Mouse (Mus musculus): ENCODE measurements around the gene Kti12. TPM values are rescaled to one million over a fixed set of nuclear protein-coding genes. Genes with fewer than 3 reads are reported as not detected.
A peak's percentile ranks its signal among the peaks of the same experiment; 100 is the strongest.

Kti12 gene
- 29.0 and 31.2 TPM in 2 replicates for polyA plus RNA-seq (2015; fragmentation: Nextera tagmentation; extraction: Ambion mirVana)

- Histone ChIP-seq H3K9me3 (replicated peaks; ENCODE audit: control insufficient read depth, low read length) (no peaks in the 10 kb centered on the region), H3K36me3 (ENCODE audit: control insufficient read depth, insufficient read depth) (no peaks in the 10 kb centered on the region), H3K27ac (ENCODE audit: low read length) (peak within 1 kb of the TSS; percentile 83), H3K4me1 (ENCODE audit: control insufficient read depth, low read depth, low read length) (peaks cover 11% of the 10 kb centered on the region), H3K9ac (ENCODE audit: low read depth, low read length) (peak within 1 kb of the TSS; percentile 81), H3K4me3 (ENCODE audit: low read depth, low read length) (peak within 1 kb of the TSS; percentile 97), H3K27me3 (ENCODE audit: control insufficient read depth, insufficient read depth, low read depth, low read length) (no peaks in the 10 kb centered on the region), H3K4me2 (ENCODE audit: low read depth, low read length) (peak within 1 kb of the TSS; percentile 94)
- ATAC-seq (ENCODE audit: low read depth), result peak; percentile 83
- under 1% methylated on average over 77 of the region's 77 CpGs for WGBS (ENCODE audit: insufficient replicate concordance)
These were observed at the start of gene Kti12 for GRCm38 (mm10) chr4:108847715-108848504. Gene Kti12, plus strand, starts transcription at chr4:108847785.

DNA sequence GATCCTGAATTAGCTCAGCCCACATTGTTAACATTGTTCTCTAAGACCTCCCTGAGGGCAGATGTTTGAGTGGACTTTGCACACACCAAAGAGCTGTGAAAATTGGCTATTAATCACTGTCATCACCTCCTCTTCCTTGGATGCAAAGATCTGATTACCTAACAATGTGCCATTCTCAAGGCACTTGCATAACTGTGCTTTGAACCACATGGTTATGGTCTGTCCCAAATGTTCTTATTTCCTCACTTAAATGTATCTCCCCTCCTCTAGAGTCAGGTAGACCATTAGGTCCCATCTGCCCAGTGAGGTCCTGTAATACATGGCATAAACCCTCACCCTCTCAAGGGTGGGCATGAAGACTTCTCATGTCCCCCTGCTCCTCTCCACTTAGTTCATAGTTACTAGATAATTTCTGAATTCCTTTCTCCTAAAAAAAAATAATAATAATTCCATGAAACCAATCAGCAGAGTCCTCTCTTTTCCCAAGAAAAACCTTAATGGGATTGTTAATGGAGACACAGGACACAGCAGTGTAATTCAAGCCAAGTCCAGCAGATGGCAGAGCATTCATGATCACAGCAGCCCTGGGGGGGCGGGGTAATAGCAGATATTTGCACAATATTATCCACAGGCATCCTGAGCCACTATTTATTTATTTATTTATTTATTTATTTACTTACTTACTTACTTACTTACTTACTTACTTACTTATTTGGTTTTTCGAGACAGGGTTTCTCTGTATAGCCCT lies 49.3 kb upstream of the Kti12 start:
- H3K36me3 ChIP-seq (ENCODE audit: control insufficient read depth, insufficient read depth), result no peaks in the 10 kb centered on the region
- no peak for ATAC-seq (ENCODE audit: low read depth)

DNA sequence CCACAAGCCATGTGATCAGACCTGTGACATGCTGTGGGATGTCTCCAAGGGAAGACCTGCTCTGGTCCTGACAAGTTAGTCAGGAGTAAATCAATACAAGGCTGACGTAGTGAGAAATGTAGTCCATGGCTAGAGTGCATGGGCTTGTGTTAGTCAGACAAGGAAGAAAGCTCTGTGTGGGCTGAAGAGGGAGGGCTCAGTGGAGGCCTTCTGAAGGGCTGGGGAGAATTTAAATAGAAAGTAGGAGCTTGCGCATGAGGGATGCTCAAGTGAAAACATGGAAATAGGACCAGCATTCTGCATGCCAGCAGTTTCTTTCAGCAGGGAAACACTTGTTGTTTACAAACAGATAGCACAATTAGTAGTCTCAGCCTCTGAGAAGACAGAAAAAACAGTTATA lies 44.0 kb upstream of the Kti12 start:
- WGBS (ENCODE audit: insufficient replicate concordance), result 64% methylated on average over 2 of the region's 2 CpGs
- no peaks in the 10 kb centered on the region for H3K4me1 ChIP-seq (ENCODE audit: control insufficient read depth, low read depth, low read length)

More for the DNA sequence above, 49.3 kb upstream of the Kti12 start:
- no peaks in the 10 kb centered on the region for H3K27me3 ChIP-seq (ENCODE audit: control insufficient read depth, insufficient read depth, low read depth, low read length)
- H3K27ac ChIP-seq (ENCODE audit: low read length), result no peak overlapping the region
- no peaks in the 10 kb centered on the region for H3K4me1 ChIP-seq (ENCODE audit: control insufficient read depth, low read depth, low read length)
- no peak overlapping the region for H3K4me3 ChIP-seq (ENCODE audit: low read depth, low read length)
- H3K4me2 ChIP-seq (ENCODE audit: low read depth, low read length), result no peak overlapping the region
- no peak overlapping the region for H3K9ac ChIP-seq (ENCODE audit: low read depth, low read length)
- no peaks in the 10 kb centered on the region for H3K9me3 ChIP-seq (replicated peaks; ENCODE audit: control insufficient read depth, low read length)
- 24% methylated on average over 2 of the region's 2 CpGs for WGBS (ENCODE audit: insufficient replicate concordance)

DNA sequence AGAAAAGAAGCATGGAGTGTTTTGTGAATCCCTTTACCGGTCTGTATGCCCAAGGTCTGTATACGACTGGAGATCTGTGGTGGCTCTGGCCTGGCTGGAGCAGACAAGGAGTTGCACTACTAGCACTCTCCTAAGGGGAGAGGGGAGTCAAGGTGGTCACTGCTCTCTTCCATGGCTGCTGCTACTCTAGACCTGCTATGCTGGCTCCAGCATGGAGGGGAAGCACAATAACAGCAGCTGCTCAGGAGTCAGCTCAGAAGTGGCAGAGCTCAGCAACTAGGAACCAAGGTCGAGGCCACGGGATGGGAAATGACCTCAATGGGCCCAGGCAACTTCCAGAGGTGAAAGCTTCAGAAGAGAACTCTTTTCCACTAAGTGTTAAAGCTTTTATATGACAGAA lies 36.4 kb upstream of the Kti12 start:
- H3K36me3 ChIP-seq (ENCODE audit: control insufficient read depth, insufficient read depth), result peaks cover 6% of the 10 kb centered on the region; the same call in 1 of the 2 replicates
- H3K4me1 ChIP-seq (ENCODE audit: control insufficient read depth, low read depth, low read length), result no peaks in the 10 kb centered on the region
- no peak overlapping the region for H3K4me3 ChIP-seq (ENCODE audit: low read depth, low read length)
- H3K4me2 ChIP-seq (ENCODE audit: low read depth, low read length), result no peak overlapping the region
- no peaks in the 10 kb centered on the region for H3K27me3 ChIP-seq (ENCODE audit: control insufficient read depth, insufficient read depth, low read depth, low read length)
- 57% methylated on average over 4 of the region's 4 CpGs for WGBS (ENCODE audit: insufficient replicate concordance)
- ATAC-seq (ENCODE audit: low read depth), result no peak
- H3K9ac ChIP-seq (ENCODE audit: low read depth, low read length), result no peak overlapping the region
- no peak overlapping the region for H3K27ac ChIP-seq (ENCODE audit: low read length)
- no peaks in the 10 kb centered on the region for H3K9me3 ChIP-seq (replicated peaks; ENCODE audit: control insufficient read depth, low read length)

More for the DNA sequence above, 44.0 kb upstream of the Kti12 start:
- Histone ChIP-seq H3K9ac (ENCODE audit: low read depth, low read length) (no peak overlapping the region), H3K27me3 (ENCODE audit: control insufficient read depth, insufficient read depth, low read depth, low read length) (no peaks in the 10 kb centered on the region), H3K9me3 (replicated peaks; ENCODE audit: control insufficient read depth, low read length) (no peaks in the 10 kb centered on the region), H3K36me3 (ENCODE audit: control insufficient read depth, insufficient read depth) (no peaks in the 10 kb centered on the region), H3K4me2 (ENCODE audit: low read depth, low read length) (no peak overlapping the region), H3K4me3 (ENCODE audit: low read depth, low read length) (no peak overlapping the region), H3K27ac (ENCODE audit: low read length) (no peak overlapping the region)
- ATAC-seq (ENCODE audit: low read depth), result no peak

- H3K27ac ChIP-seq (ENCODE audit: low read length), result no peak overlapping the region
- no peak overlapping the region for H3K4me2 ChIP-seq (ENCODE audit: low read depth, low read length)
- WGBS (ENCODE audit: insufficient replicate concordance), result 64% methylated on average over 6 of the region's 6 CpGs
- no peak for ATAC-seq (ENCODE audit: low read depth)
- no peaks in the 10 kb centered on the region for H3K4me1 ChIP-seq (ENCODE audit: control insufficient read depth, low read depth, low read length)
- no peaks in the 10 kb centered on the region for H3K9me3 ChIP-seq (replicated peaks; ENCODE audit: control insufficient read depth, low read length)
- no peak overlapping the region for H3K9ac ChIP-seq (ENCODE audit: low read depth, low read length)
- H3K36me3 ChIP-seq (ENCODE audit: control insufficient read depth, insufficient read depth), result peaks cover 6% of the 10 kb centered on the region; the same call in 1 of the 2 replicates
- H3K27me3 ChIP-seq (ENCODE audit: control insufficient read depth, insufficient read depth, low read depth, low read length), result no peaks in the 10 kb centered on the region
- H3K4me3 ChIP-seq (ENCODE audit: low read depth, low read length), result no peak overlapping the region
These were observed 36.0 kb upstream of the Kti12 start for GRCm38 (mm10) chr4:108811550-108811949.

GRCm38 (mm10) chr4:108825677-108826076 lies 21.9 kb upstream of the Kti12 start:
- Histone ChIP-seq H3K4me2 (ENCODE audit: low read depth, low read length) (no peak overlapping the region), H3K9ac (ENCODE audit: low read depth, low read length) (no peak overlapping the region), H3K4me1 (ENCODE audit: control insufficient read depth, low read depth, low read length) (no peaks in the 10 kb centered on the region), H3K27me3 (ENCODE audit: control insufficient read depth, insufficient read depth, low read depth, low read length) (no peaks in the 10 kb centered on the region), H3K27ac (ENCODE audit: low read length) (no peak overlapping the region), H3K9me3 (replicated peaks; ENCODE audit: control insufficient read depth, low read length) (no peaks in the 10 kb centered on the region), H3K36me3 (ENCODE audit: control insufficient read depth, insufficient read depth) (peaks cover 29% of the 10 kb centered on the region), H3K4me3 (ENCODE audit: low read depth, low read length) (no peak overlapping the region)
- 81% methylated on average over 3 of the region's 3 CpGs for WGBS (ENCODE audit: insufficient replicate concordance)
- ATAC-seq (ENCODE audit: low read depth), result no peak

- Histone ChIP-seq H3K27me3 (ENCODE audit: control insufficient read depth, insufficient read depth, low read depth, low read length) (no peaks in the 10 kb centered on the region), H3K9ac (ENCODE audit: low read depth, low read length) (no peak overlapping the region), H3K9me3 (replicated peaks; ENCODE audit: control insufficient read depth, low read length) (no peaks in the 10 kb centered on the region), H3K27ac (ENCODE audit: low read length) (no peak overlapping the region), H3K4me2 (ENCODE audit: low read depth, low read length) (no peak overlapping the region), H3K4me3 (ENCODE audit: low read depth, low read length) (no peak overlapping the region), H3K36me3 (ENCODE audit: control insufficient read depth, insufficient read depth) (peaks cover 29% of the 10 kb centered on the region), H3K4me1 (ENCODE audit: control insufficient read depth, low read depth, low read length) (no peaks in the 10 kb centered on the region)
- no peak for ATAC-seq (ENCODE audit: low read depth)
- 71% methylated on average over 1 of the region's 1 CpGs for WGBS (ENCODE audit: insufficient replicate concordance)
These were observed 21.5 kb upstream of the Kti12 start for GRCm38 (mm10) chr4:108826096-108826495.

DNA sequence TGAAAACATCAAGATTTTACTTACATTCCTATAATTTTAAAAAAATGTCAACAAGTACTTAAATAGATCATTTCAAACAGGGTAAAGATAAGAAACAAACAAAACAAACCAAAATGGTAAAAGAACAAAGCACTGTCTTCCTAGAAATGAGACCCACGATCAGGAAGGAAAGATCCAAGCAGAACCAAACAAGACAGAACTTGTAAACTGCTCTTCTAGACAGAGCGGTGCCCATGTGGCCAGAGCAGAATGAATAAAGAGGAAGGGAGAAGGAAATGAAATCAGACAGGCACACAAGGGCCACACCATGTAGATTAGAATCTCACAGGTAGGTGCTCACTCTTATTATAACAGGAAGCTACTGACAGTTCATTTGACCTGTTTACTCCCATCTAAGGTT lies 20.9 kb upstream of the Kti12 start:
- WGBS (ENCODE audit: insufficient replicate concordance), result 71% methylated on average over 2 of the region's 2 CpGs
- Histone ChIP-seq H3K9ac (ENCODE audit: low read depth, low read length) (no peak overlapping the region), H3K36me3 (ENCODE audit: control insufficient read depth, insufficient read depth) (peaks cover 29% of the 10 kb centered on the region), H3K27ac (ENCODE audit: low read length) (no peak overlapping the region), H3K4me2 (ENCODE audit: low read depth, low read length) (no peak overlapping the region), H3K9me3 (replicated peaks; ENCODE audit: control insufficient read depth, low read length) (no peaks in the 10 kb centered on the region), H3K27me3 (ENCODE audit: control insufficient read depth, insufficient read depth, low read depth, low read length) (no peaks in the 10 kb centered on the region), H3K4me3 (ENCODE audit: low read depth, low read length) (no peak overlapping the region), H3K4me1 (ENCODE audit: control insufficient read depth, low read depth, low read length) (peaks cover 1% of the 10 kb centered on the region)
- ATAC-seq (ENCODE audit: low read depth), result no peak

DNA sequence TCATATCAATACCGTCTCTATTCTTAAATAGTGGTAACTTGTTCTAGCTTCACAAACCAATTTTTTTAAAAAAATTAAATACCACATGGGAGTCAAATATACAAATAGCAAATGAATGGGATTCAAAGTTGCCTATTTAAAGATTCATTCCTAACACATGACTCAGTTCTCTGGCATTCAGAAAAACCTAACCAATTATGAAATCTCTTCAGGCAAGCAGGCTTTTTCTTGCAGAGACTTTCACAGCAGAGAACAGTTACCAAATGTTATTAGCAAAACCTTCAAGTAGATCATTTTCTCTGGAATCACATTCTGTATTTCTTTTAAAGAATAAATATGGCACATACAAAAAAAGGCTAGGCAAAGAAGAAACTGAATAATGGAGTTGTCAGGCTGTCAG lies 16.9 kb upstream of the Kti12 start:
- H3K4me2 ChIP-seq (ENCODE audit: low read depth, low read length), result no peak overlapping the region
- H3K9me3 ChIP-seq (replicated peaks; ENCODE audit: control insufficient read depth, low read length), result no peaks in the 10 kb centered on the region
- no peaks in the 10 kb centered on the region for H3K27me3 ChIP-seq (ENCODE audit: control insufficient read depth, insufficient read depth, low read depth, low read length)
- peaks cover 15% of the 10 kb centered on the region for H3K36me3 ChIP-seq (ENCODE audit: control insufficient read depth, insufficient read depth)
- no peak overlapping the region for H3K4me3 ChIP-seq (ENCODE audit: low read depth, low read length)
- H3K4me1 ChIP-seq (ENCODE audit: control insufficient read depth, low read depth, low read length), result peaks cover 7% of the 10 kb centered on the region
- H3K9ac ChIP-seq (ENCODE audit: low read depth, low read length), result no peak overlapping the region
- 90% methylated on average over 1 of the region's 1 CpGs for WGBS (ENCODE audit: insufficient replicate concordance)
- no peak for ATAC-seq (ENCODE audit: low read depth)
- no peak overlapping the region for H3K27ac ChIP-seq (ENCODE audit: low read length)
